Mouse (Mus musculus) forebrain, embryonic 15.5 days (tissue): Measurements from ENCODE around the gene Txn2. TPM values are rescaled to one million over a fixed set of nuclear protein-coding genes. Genes with fewer than 3 reads are reported as not detected.

ENCODE experiments used
- ATAC-seq: fragments of 200-750 bp; cut with Nextera tagmentation; replicated peaks from 2 replicates; pipeline ENCODE4 v1.8.0; 2017; ENCODE audit warnings: mild to moderate bottlenecking, moderate TSS enrichment, moderate library complexity
- H3K27ac ChIP-seq: fragments of 300-500 bp; sonication (generic); replicated peaks from 2 replicates; pipeline ENCODE4 v1.5.1; 2015; ENCODE audit warnings: mild to moderate bottlenecking, inconsistent platforms
- H3K27me3 ChIP-seq: fragments of 300-500 bp; sonication (generic); 2 replicates; pipeline ENCODE4 v1.6.1; 2015; ENCODE audit warnings: inconsistent platforms
- H3K36me3 ChIP-seq: fragments of 300-500 bp; sonication (generic); 2 replicates; pipeline ENCODE4 v1.6.1; 2015; ENCODE audit warnings: mild to moderate bottlenecking, inconsistent platforms
- H3K4me1 ChIP-seq: fragments of 300-500 bp; sonication (generic); 2 replicates; pipeline ENCODE4 v1.6.1; 2015; ENCODE audit warnings: inconsistent platforms
- H3K4me2 ChIP-seq: fragments of 300-500 bp; sonication (generic); replicated peaks from 2 replicates; pipeline ENCODE4 v1.6.1; 2015; ENCODE audit warnings: mild to moderate bottlenecking, inconsistent platforms
- H3K4me3 ChIP-seq: fragments of 300-500 bp; sonication (generic); 2 replicates; pipeline ENCODE4 v1.5.1; 2015; ENCODE audit warnings: mild to moderate bottlenecking, inconsistent platforms
- H3K9ac ChIP-seq: fragments of 300-500 bp; sonication (generic); replicated peaks from 2 replicates; pipeline ENCODE4 v1.6.1; 2015; ENCODE audit warnings: mild to moderate bottlenecking, inconsistent platforms
- H3K9me3 ChIP-seq: fragments of 300-500 bp; sonication (generic); 2 replicates; pipeline ENCODE4 v1.6.1; 2016; ENCODE audit warnings: inconsistent platforms
- WGBS: fragments of 180-500 bp; shearing (Covaris S2); methylation state at CpG from one replicate; pipeline ENCODE4 v1.1.7; 2015; ENCODE audit warnings: mixed read lengths; 5-methylcytosine and 5-hydroxymethylcytosine counted together
- polyA plus RNA-seq: library from polyadenylated mRNA; unstranded; fragments of >200 nt; fragmentation: Nextera tagmentation; extraction: Ambion mirVana; gene quantifications from 2 replicates; pipeline ENCODE4 v1.2.1, GENCODE M21; 2015

The Txn2 gene
- polyA plus RNA-seq, 1 experiment from 2014 or later = 230 TPM

GRCm38 (mm10) chr15:77916851-77917544 lies 11.8 kb downstream of the Txn2 start:
- WGBS = 40% methylated on average over 8 of the region's 8 CpGs
- Histone ChIP-seq H3K27me3 (no peaks in the 10 kb centered on the region), H3K9ac (no peak overlapping the region), H3K4me3 (no peak overlapping the region), H3K27ac (no peak overlapping the region), H3K9me3 (no peaks in the 10 kb centered on the region), H3K36me3 (peaks cover 58% of the 10 kb centered on the region), H3K4me1 (no peaks in the 10 kb centered on the region), H3K4me2 (no peak overlapping the region)
- peak; percentile 41; the same call in 1 of the 2 replicates for ATAC-seq

DNA sequence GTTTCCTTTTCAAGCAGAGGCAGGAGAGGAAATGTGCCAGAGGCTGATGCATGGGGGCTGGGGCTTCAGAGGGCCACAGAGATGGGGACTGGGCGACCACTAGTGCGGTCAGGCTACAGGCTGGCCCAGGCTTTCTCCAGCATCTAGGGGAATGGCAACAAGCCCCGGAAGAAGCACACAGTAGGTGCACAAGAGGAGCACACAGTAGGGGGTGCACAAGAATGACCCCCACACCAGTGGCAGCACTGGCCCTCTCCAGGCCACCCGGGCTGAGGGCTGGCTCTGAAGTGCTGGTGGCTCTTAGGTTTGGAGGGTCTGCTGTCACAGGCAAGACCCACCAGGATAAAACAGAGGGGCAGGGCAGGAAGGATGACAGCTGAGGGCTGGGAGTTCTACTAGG lies 13.5 kb downstream of the Txn2 start:
- no peak overlapping the region for H3K27ac ChIP-seq
- WGBS = 90% methylated on average over 4 of the region's 4 CpGs
- H3K4me2 ChIP-seq = no peak overlapping the region
- H3K9me3 ChIP-seq = no peaks in the 10 kb centered on the region
- no peaks in the 10 kb centered on the region for H3K4me1 ChIP-seq
- no peak for ATAC-seq
- peaks cover 43% of the 10 kb centered on the region for H3K36me3 ChIP-seq
- H3K4me3 ChIP-seq = no peak overlapping the region
- no peaks in the 10 kb centered on the region for H3K27me3 ChIP-seq
- H3K9ac ChIP-seq = no peak overlapping the region

DNA sequence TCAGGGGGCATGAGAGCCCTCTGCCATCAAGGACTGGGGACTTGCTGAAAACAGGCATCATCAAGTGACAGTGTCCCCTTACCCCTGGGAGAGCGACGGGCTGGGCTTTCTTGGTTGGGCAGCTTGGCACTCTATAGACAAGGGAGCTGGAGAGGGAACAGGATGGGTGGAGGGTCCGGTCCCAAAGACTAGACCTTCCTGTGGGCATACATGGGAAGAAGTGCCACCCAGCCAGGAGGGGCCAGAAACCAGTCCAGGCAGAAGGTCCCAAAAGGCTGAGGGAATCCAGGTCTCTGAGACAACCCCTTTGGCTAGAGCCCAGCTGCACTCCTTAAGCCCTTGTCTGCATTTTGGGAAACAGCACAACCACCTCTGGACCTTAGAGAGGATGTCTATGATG lies 14.3 kb downstream of the Txn2 start:
- H3K4me1 ChIP-seq = no peaks in the 10 kb centered on the region
- WGBS = 96% methylated on average over 3 of the region's 3 CpGs
- no peak overlapping the region for H3K4me2 ChIP-seq
- H3K27me3 ChIP-seq = no peaks in the 10 kb centered on the region
- ATAC-seq = no peak
- H3K36me3 ChIP-seq = peaks cover 36% of the 10 kb centered on the region
- no peak overlapping the region for H3K27ac ChIP-seq
- H3K9ac ChIP-seq = no peak overlapping the region
- H3K4me3 ChIP-seq = no peak overlapping the region
- no peaks in the 10 kb centered on the region for H3K9me3 ChIP-seq

GRCm38 (mm10) chr15:77913054-77913453 lies 15.8 kb downstream of the Txn2 start:
- Histone ChIP-seq H3K4me3 (no peak overlapping the region), H3K36me3 (peaks cover 23% of the 10 kb centered on the region), H3K27me3 (no peaks in the 10 kb centered on the region), H3K9me3 (no peaks in the 10 kb centered on the region), H3K27ac (no peak overlapping the region), H3K4me1 (no peaks in the 10 kb centered on the region), H3K9ac (no peak overlapping the region), H3K4me2 (no peak overlapping the region)
- no peak for ATAC-seq
- WGBS = 84% methylated on average over 8 of the region's 8 CpGs

DNA sequence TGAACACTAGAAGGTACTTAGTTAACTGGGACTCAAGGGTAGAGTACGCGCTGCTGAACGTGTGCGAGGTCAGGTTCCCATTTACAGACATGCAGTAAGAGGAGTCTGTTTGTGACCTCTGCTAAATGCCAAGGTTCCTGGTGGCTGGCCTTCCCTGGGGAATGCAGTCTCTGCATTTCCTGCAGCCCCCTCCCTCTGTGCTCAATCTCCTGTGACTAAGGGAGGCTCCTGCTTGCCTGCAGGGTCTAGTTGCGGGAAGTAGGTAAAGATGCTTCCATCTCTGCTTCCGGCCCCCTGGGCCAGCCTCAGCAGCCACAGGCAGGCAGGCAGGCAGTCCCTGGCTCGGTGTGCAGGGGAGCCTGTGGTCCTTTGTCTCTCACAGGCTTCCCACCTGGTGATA lies 16.2 kb downstream of the Txn2 start:
- H3K27me3 ChIP-seq = no peaks in the 10 kb centered on the region
- H3K4me3 ChIP-seq = no peak overlapping the region
- no peaks in the 10 kb centered on the region for H3K9me3 ChIP-seq
- H3K36me3 ChIP-seq = peaks cover 20% of the 10 kb centered on the region
- no peak for ATAC-seq
- no peak overlapping the region for H3K9ac ChIP-seq
- WGBS = 67% methylated on average over 7 of the region's 7 CpGs
- H3K4me1 ChIP-seq = no peaks in the 10 kb centered on the region
- H3K4me2 ChIP-seq = no peak overlapping the region
- H3K27ac ChIP-seq = no peak overlapping the region

- H3K27ac ChIP-seq = no peak overlapping the region
- peaks cover 19% of the 10 kb centered on the region for H3K36me3 ChIP-seq
- H3K4me3 ChIP-seq = no peak overlapping the region
- H3K27me3 ChIP-seq = no peaks in the 10 kb centered on the region
- no peak overlapping the region for H3K9ac ChIP-seq
- no peak overlapping the region for H3K4me2 ChIP-seq
- no peaks in the 10 kb centered on the region for H3K9me3 ChIP-seq
- 63% methylated on average over 5 of the region's 5 CpGs for WGBS
- ATAC-seq = no peak
- H3K4me1 ChIP-seq = no peaks in the 10 kb centered on the region
Measured at GRCm38 (mm10) chr15:77912048-77912447, 16.8 kb downstream of the Txn2 start.

- Histone ChIP-seq H3K9ac (no peak overlapping the region), H3K27ac (no peak overlapping the region), H3K4me3 (no peak overlapping the region), H3K27me3 (peaks cover 4% of the 10 kb centered on the region; the same call in 1 of the 2 replicates), H3K36me3 (peaks cover 16% of the 10 kb centered on the region), H3K4me2 (no peak overlapping the region), H3K9me3 (no peaks in the 10 kb centered on the region), H3K4me1 (no peaks in the 10 kb centered on the region)
- WGBS = 14% methylated on average over 2 of the region's 2 CpGs
- ATAC-seq = no peak
Measured at GRCm38 (mm10) chr15:77911065-77911464, 17.7 kb downstream of the Txn2 start.

DNA sequence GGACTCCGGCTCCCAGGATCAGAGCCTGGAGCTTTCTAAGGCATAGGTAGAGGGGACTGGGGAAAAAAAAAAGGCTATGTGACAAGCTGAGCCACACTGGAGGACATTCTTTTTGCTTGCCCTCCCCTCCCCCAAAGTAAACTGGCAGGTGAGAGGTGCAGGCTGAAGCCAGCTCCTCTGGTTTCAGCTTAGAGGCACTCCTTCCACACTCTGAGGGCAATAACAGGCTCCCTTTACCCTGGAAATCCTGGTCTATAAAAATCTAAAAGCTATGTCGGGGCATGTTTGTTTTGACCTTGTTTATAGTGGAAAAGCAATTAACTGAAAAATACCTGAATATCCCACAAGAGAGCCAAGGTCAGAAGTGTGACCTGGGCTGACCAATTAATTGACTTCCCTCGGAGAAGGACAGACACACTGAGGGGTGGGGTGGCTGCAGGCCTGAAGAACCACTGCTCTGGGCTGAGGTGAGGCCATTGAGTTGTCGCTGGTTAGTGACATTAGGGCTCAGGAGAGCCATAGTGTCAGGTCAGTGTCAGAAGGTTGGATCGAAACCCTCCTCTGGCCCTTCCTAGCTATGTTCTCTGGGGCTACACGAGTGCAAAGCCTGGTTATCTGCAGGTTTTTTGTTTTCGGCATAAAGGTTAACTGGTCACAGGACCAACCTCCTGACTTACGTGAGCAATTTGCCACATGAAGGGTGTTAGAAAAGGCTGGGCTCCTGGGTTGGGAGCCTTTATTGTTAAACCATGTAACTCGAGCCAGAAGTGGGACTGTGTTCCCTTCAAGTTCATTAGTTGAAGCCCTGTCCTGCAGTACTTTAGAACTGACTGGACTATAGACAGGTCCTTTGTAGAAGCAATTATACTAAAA lies 20.9 kb downstream of the Txn2 start:
- 46% methylated on average over 9 of the region's 9 CpGs for WGBS

DNA sequence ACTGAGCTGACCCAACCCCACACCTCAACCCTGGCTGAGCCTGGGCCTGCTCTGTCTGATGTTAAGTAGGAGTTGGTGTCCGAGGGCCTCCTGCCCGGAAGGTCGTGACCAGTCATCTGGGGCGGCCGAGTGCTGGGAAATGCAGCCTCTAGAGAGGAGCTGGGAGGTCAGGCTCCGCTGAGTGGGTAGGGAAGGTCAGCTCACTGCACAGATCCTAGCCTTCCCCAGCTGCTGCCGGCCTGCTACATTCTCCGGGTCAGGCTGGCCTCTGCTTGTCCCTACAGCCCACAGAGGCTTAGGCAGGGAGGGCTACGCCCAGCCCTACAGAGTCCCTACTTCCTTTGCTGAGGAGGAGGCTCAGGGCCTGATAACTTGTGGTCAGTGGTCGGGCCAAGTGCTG lies 22.3 kb downstream of the Txn2 start:
- no peak overlapping the region for H3K9ac ChIP-seq
- no peaks in the 10 kb centered on the region for H3K36me3 ChIP-seq
- ATAC-seq = no peak
- no peaks in the 10 kb centered on the region for H3K9me3 ChIP-seq
- H3K4me3 ChIP-seq = no peak overlapping the region
- WGBS = 62% methylated on average over 10 of the region's 10 CpGs
- H3K4me1 ChIP-seq = peaks cover 9% of the 10 kb centered on the region
- no peak overlapping the region for H3K4me2 ChIP-seq
- no peak overlapping the region for H3K27ac ChIP-seq
- peaks cover 7% of the 10 kb centered on the region; the same call in 1 of the 2 replicates for H3K27me3 ChIP-seq

More for the DNA sequence above, 20.9 kb downstream of the Txn2 start:
- Histone ChIP-seq H3K9ac (no peak overlapping the region), H3K27ac (no peak overlapping the region), H3K4me3 (no peak overlapping the region), H3K4me1 (peaks cover 9% of the 10 kb centered on the region), H3K36me3 (no peaks in the 10 kb centered on the region), H3K4me2 (no peak overlapping the region), H3K9me3 (no peaks in the 10 kb centered on the region), H3K27me3 (peaks cover 7% of the 10 kb centered on the region; the same call in 1 of the 2 replicates)
- no peak for ATAC-seq

DNA sequence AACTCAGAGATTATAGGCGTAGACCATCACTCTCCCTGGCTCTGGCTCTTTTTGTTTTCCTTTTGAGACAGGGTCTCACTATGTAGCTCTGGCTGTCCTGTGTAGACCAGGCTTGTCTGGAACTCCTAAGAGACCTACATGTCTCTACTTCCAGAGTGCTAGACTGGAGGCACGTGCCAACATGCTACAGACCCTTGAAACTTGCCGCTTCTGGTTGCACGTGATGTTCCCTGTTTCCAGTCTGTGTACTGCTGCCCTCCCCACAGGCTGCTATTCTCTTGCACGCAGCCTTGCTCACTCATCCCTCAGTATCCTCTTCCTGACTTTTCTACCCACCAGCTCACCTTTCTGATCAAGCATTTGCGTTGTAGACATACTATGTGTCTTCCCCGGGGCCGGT lies 22.7 kb downstream of the Txn2 start:
- whole genome bisulfite sequencing = 83% methylated on average over 8 of the region's 8 CpGs
- Histone ChIP-seq H3K4me3 (no peak overlapping the region), H3K4me1 (peaks cover 9% of the 10 kb centered on the region), H3K27ac (no peak overlapping the region), H3K9ac (no peak overlapping the region), H3K9me3 (no peaks in the 10 kb centered on the region), H3K36me3 (no peaks in the 10 kb centered on the region), H3K27me3 (peaks cover 7% of the 10 kb centered on the region; the same call in 1 of the 2 replicates), H3K4me2 (no peak overlapping the region)
- ATAC-seq = no peak

GRCm38 (mm10) chr15:77905275-77905970 lies 23.4 kb downstream of the Txn2 start:
- 3% methylated on average over 26 of the region's 26 CpGs for WGBS
- no peak overlapping the region for H3K27ac ChIP-seq
- 0 out of 2 replicates have a peak, but pooled peaks have one; percentile 32 for ATAC-seq
- peaks cover 7% of the 10 kb centered on the region; the same call in 1 of the 2 replicates for H3K27me3 ChIP-seq
- H3K4me1 ChIP-seq = peaks cover 9% of the 10 kb centered on the region
- peak overlapping the region; percentile 57 for H3K4me2 ChIP-seq
- no peaks in the 10 kb centered on the region for H3K36me3 ChIP-seq
- H3K9ac ChIP-seq = peak overlapping the region; percentile 41
- no peaks in the 10 kb centered on the region for H3K9me3 ChIP-seq
- H3K4me3 ChIP-seq = peak overlapping the region; percentile 33
